Mouse (Mus musculus) forebrain, embryonic 13.5 days (tissue): ENCODE results near the gene Cnot6l. TPM values are rescaled to one million over a fixed set of nuclear protein-coding genes. Genes with fewer than 3 reads are reported as not detected.

Experiments used
- ATAC-seq: fragments of 200-750 bp; cut with Nextera tagmentation; 2 replicates; pipeline ENCODE4 v1.8.0; 2017
- H3K27ac ChIP-seq: fragments of 300-500 bp; sonication (generic); 2 replicates; pipeline ENCODE4 v1.5.1; 2015; ENCODE audit warnings: inconsistent platforms, mild to moderate bottlenecking, moderate library complexity
- H3K27me3 ChIP-seq: fragments of 300-500 bp; sonication (generic); 2 replicates; pipeline ENCODE4 v1.6.1; 2015; ENCODE audit warnings: mild to moderate bottlenecking, inconsistent platforms
- H3K36me3 ChIP-seq: fragments of 300-500 bp; sonication (generic); 2 replicates; pipeline ENCODE4 v1.6.1; 2015; ENCODE audit warnings: mild to moderate bottlenecking, inconsistent platforms; ENCODE audit not compliant: poor library complexity, severe bottlenecking
- H3K4me1 ChIP-seq: fragments of 300-500 bp; sonication (generic); 2 replicates; pipeline ENCODE4 v1.6.1; 2015; ENCODE audit warnings: inconsistent platforms
- H3K4me2 ChIP-seq: fragments of 300-500 bp; sonication (generic); 2 replicates; pipeline ENCODE4 v1.6.1; 2015; ENCODE audit warnings: inconsistent platforms, mild to moderate bottlenecking, moderate library complexity
- H3K4me3 ChIP-seq: fragments of 300-500 bp; sonication (generic); 2 replicates; pipeline ENCODE4 v1.5.1; 2015; ENCODE audit warnings: mild to moderate bottlenecking, inconsistent platforms
- H3K9ac ChIP-seq: fragments of 300-500 bp; sonication (generic); 2 replicates; pipeline ENCODE4 v1.6.1; 2015; ENCODE audit warnings: mild to moderate bottlenecking, inconsistent platforms
- H3K9me3 ChIP-seq: fragments of 300-500 bp; sonication (generic); replicated peaks from 2 replicates; pipeline ENCODE4 v1.6.1; 2016; ENCODE audit warnings: inconsistent platforms
- WGBS: fragments of 180-500 bp; shearing (Covaris S2); methylation state at CpG from one replicate; pipeline ENCODE4 v1.1.7; 2015; 5-methylcytosine and 5-hydroxymethylcytosine counted together
- polyA plus RNA-seq: library from polyadenylated mRNA; unstranded; fragments of >200 nt; fragmentation: Nextera tagmentation; extraction: Ambion mirVana; gene quantifications from 2 replicates; pipeline ENCODE4 v1.2.1, GENCODE M21; 2015

The Cnot6l gene
- polyA plus RNA-seq, 1 experiment from 2014 or later: 12.6 TPM

DNA sequence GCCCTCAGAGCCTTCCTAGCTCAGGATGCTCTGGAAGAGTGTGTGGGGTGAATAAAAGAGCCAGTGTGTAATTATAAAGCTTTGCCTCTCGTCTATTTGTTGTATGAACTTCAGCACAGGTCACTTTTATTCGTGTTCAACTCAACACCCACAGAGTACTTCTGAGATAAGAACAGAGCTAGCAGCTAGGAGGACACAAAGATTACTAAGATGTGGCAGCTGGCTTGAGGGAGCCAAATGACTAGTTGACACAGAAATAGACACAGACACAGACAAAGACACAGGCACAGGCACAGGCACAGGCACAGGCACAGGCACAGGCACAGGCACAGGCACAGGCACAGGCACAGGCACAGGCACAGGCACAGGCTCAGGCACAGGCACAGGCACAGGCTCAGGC is 20.0 kb upstream of the Cnot6l start:
- H3K4me1 ChIP-seq: no peaks in the 10 kb centered on the region
- no peak overlapping the region for H3K4me3 ChIP-seq
- WGBS: 51% methylated on average over 2 of the region's 2 CpGs
- no peak for ATAC-seq
- no peak overlapping the region for H3K9ac ChIP-seq
- no peak overlapping the region for H3K27ac ChIP-seq
- no peak overlapping the region for H3K4me2 ChIP-seq
- no peaks in the 10 kb centered on the region for H3K9me3 ChIP-seq
- no peaks in the 10 kb centered on the region for H3K36me3 ChIP-seq
- H3K27me3 ChIP-seq: no peaks in the 10 kb centered on the region

GRCm38 (mm10) chr5:96183211-96183610 is 19.2 kb upstream of the Cnot6l start:
- Histone ChIP-seq H3K4me1 (no peaks in the 10 kb centered on the region), H3K27me3 (no peaks in the 10 kb centered on the region), H3K9me3 (no peaks in the 10 kb centered on the region), H3K4me2 (no peak overlapping the region), H3K4me3 (no peak overlapping the region), H3K27ac (no peak overlapping the region), H3K36me3 (no peaks in the 10 kb centered on the region), H3K9ac (no peak overlapping the region)
- no peak for ATAC-seq
- 67% methylated on average over 2 of the region's 2 CpGs for WGBS

DNA sequence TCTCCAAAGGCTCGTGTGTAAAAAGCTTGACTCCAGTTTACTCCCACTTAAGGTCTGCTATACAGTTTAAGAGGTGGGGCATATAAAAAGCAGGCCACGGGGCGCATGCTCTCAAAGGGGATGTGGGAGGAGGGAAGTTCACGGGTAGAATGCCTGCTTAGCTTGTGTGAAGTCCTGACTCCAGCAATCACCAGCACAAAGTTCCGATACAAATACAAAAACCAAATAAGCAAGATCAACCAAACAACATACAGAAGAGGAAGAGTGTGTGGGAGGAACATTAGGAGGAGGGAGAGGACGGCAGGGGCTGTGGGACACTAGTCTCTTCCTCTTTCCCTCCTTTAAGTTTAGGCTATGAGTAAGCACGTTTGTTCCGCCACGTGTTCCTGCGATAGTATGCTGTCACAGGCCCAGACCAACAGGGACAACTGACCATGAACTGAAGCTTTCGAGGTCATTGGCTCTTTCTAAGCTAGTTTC is 12.9 kb upstream of the Cnot6l start:
- Histone ChIP-seq H3K9me3 (no peaks in the 10 kb centered on the region), H3K4me3 (no peak overlapping the region), H3K4me2 (no peak overlapping the region), H3K9ac (no peak overlapping the region), H3K27ac (no peak overlapping the region), H3K27me3 (no peaks in the 10 kb centered on the region), H3K4me1 (no peaks in the 10 kb centered on the region), H3K36me3 (no peaks in the 10 kb centered on the region)
- WGBS: 81% methylated on average over 11 of the region's 11 CpGs
- no peak for ATAC-seq

DNA sequence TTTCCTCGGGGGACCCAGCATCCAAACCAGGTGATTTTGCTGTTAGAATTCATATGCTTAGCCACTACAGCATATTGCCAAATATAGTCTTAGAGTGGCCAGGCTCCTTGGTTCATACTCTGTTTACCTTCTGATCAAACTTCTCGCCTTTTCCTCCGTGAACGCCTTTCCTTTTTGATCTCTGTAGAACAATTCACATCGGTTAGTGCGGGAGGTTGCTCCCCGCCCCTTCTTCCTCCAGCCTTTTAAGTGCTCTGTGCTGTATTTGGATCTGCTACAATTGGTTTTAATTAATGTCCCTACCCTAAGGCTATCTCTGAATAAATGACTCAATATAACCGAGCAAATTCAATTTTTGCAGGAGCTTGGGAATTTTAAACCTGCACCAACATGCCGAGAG is 12.2 kb upstream of the Cnot6l start:
- 55% methylated on average over 9 of the region's 9 CpGs for WGBS
- no peak for ATAC-seq

GRCm38 (mm10) chr5:96171765-96172164 is 7.8 kb upstream of the Cnot6l start:
- no peak for ATAC-seq
- H3K27me3 ChIP-seq: no peaks in the 10 kb centered on the region
- no peak overlapping the region for H3K27ac ChIP-seq
- H3K9me3 ChIP-seq: 0 out of 2 replicates have a peak, but pooled peaks cover 1% of the 10 kb centered on the region
- 92% methylated on average over 4 of the region's 4 CpGs for WGBS
- H3K4me1 ChIP-seq: no peaks in the 10 kb centered on the region
- H3K36me3 ChIP-seq: no peaks in the 10 kb centered on the region
- H3K4me3 ChIP-seq: no peak overlapping the region
- no peak overlapping the region for H3K4me2 ChIP-seq
- H3K9ac ChIP-seq: no peak overlapping the region

More for the DNA sequence above, 12.2 kb upstream of the Cnot6l start:
- H3K4me2 ChIP-seq: no peak overlapping the region
- H3K27me3 ChIP-seq: no peaks in the 10 kb centered on the region
- H3K4me1 ChIP-seq: no peaks in the 10 kb centered on the region
- no peak overlapping the region for H3K4me3 ChIP-seq
- no peaks in the 10 kb centered on the region for H3K36me3 ChIP-seq
- H3K27ac ChIP-seq: no peak overlapping the region
- H3K9ac ChIP-seq: no peak overlapping the region
- no peaks in the 10 kb centered on the region for H3K9me3 ChIP-seq

GRCm38 (mm10) chr5:96170443-96170842 is 6.5 kb upstream of the Cnot6l start:
- Histone ChIP-seq H3K9me3 (0 out of 2 replicates have a peak, but pooled peaks cover 6% of the 10 kb centered on the region), H3K27me3 (no peaks in the 10 kb centered on the region), H3K4me3 (no peak overlapping the region), H3K9ac (no peak overlapping the region), H3K27ac (no peak overlapping the region), H3K4me2 (no peak overlapping the region), H3K36me3 (no peaks in the 10 kb centered on the region), H3K4me1 (no peaks in the 10 kb centered on the region)
- no peak for ATAC-seq
- WGBS: 75% methylated on average over 3 of the region's 3 CpGs

DNA sequence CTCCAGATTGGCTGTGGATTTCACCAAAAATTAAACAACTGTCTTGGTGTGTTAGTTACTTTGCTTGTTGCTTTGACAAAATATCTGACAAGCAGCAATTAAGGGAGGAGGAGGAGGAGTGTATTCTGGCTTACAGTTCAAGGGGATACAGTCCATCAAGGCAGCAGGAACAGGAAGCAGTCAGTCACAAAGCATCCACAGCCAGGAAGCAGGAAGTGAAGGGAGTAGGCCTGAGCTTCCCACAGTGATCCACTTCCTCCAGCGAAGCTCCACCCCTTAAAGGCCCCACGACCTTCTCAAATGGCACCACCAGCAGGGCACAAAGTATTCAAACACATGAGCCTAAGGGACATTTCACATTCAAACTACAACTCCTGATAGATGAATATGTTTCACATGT is 2.8 kb upstream of the Cnot6l start:
- ATAC-seq: no peak
- Histone ChIP-seq H3K9me3 (0 out of 2 replicates have a peak, but pooled peaks cover 6% of the 10 kb centered on the region), H3K4me2 (no peak overlapping the region), H3K27ac (no peak overlapping the region), H3K4me3 (no peak overlapping the region), H3K4me1 (0 out of 2 replicates have a peak, but pooled peaks cover 5% of the 10 kb centered on the region), H3K9ac (no peak overlapping the region), H3K36me3 (no peaks in the 10 kb centered on the region), H3K27me3 (no peaks in the 10 kb centered on the region)
- 84% methylated on average over 2 of the region's 2 CpGs for WGBS

DNA sequence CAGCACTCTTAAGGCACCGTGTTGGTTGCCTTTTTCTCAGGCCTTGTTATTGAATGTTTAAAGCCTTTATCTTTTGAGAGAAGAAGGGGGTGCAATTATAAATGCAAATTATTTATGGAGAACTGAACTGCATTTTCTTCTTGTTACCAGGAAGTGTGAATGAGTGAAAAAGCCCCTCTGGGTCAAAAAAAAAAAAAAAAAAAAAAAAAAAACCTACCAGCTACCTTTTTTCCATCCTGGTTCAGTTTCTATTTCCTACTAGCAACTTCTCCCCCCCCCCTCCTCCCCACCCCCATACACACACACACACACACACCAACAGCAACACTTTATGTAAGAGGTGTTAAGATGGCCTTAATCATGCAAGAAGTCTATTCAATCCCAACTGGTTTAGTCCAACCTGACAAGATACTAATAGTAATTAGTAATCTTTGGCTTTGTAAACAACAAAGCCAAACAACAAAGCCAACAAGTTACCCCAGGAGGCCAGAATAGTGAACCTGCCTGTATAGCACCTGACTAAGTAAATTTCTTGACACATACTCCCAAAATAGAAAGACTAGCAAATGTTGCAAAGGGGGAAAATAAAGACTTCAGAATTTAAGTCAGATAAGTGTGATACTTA is 463 bp downstream of the Cnot6l start:
- ATAC-seq: no peak
- H3K4me1 ChIP-seq: peaks cover 17% of the 10 kb centered on the region
- H3K36me3 ChIP-seq: no peaks in the 10 kb centered on the region
- peak overlapping the region; percentile 77 for H3K4me2 ChIP-seq
- H3K27ac ChIP-seq: peak overlapping the region; percentile 99; the same call in 1 of the 2 replicates
- 0 out of 2 replicates have a peak, but pooled peaks cover 6% of the 10 kb centered on the region for H3K9me3 ChIP-seq
- peak overlapping the region; percentile 92 for H3K4me3 ChIP-seq
- no peaks in the 10 kb centered on the region for H3K27me3 ChIP-seq
- peak overlapping the region; percentile 98 for H3K9ac ChIP-seq
- WGBS: 0% methylated on average over 1 of the region's 1 CpGs

GRCm38 (mm10) chr5:96162399-96163331 is 1.3 kb downstream of the Cnot6l start:
- under 1% methylated on average over 56 of the region's 56 CpGs for WGBS
- no peaks in the 10 kb centered on the region for H3K36me3 ChIP-seq

GRCm38 (mm10) chr5:96161578-96162398 is 2.2 kb downstream of the Cnot6l start:
- Histone ChIP-seq H3K27ac (peak overlapping the region; percentile 99), H3K27me3 (no peaks in the 10 kb centered on the region), H3K4me1 (peaks cover 17% of the 10 kb centered on the region), H3K9me3 (0 out of 2 replicates have a peak, but pooled peaks cover 4% of the 10 kb centered on the region), H3K9ac (peak overlapping the region; percentile 98), H3K4me2 (peak overlapping the region; percentile 77), H3K36me3 (no peaks in the 10 kb centered on the region), H3K4me3 (peak overlapping the region; percentile 92)
- peak; percentile 62 for ATAC-seq
- under 1% methylated on average over 73 of the region's 114 CpGs for WGBS

More at GRCm38 (mm10) chr5:96162399-96163331, 1.3 kb downstream of the Cnot6l start:
- Histone ChIP-seq H3K9me3 (0 out of 2 replicates have a peak, but pooled peaks cover 6% of the 10 kb centered on the region), H3K4me3 (peak overlapping the region; percentile 92), H3K27me3 (no peaks in the 10 kb centered on the region), H3K4me2 (peak overlapping the region; percentile 77), H3K27ac (peak overlapping the region; percentile 99), H3K4me1 (peaks cover 17% of the 10 kb centered on the region), H3K9ac (peak overlapping the region; percentile 98)
- peak; percentile 89 for ATAC-seq

DNA sequence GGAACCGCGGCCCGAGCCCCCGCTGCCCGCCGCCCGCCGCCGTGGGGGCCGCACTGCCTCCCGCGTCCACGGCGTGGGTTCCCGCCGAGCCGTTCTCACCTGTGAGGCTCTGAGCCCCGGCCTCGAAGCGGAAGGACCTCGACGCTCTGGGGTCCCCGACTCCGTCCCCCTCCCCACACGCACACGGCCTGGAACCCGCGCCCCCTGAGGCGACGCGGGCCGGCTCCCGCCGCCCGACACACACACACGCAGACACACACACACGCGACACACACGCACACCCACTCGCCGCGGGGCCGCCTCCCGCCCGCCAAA is 2.8 kb downstream of the Cnot6l start:
- Histone ChIP-seq H3K27me3 (no peaks in the 10 kb centered on the region), H3K4me3 (peak overlapping the region; percentile 92), H3K9me3 (no peaks in the 10 kb centered on the region), H3K36me3 (no peaks in the 10 kb centered on the region), H3K4me2 (peak overlapping the region; percentile 77), H3K9ac (peak overlapping the region; percentile 98), H3K4me1 (peaks cover 17% of the 10 kb centered on the region), H3K27ac (peak overlapping the region; percentile 99)
- 0% methylated on average over 7 of the region's 45 CpGs for WGBS
- ATAC-seq: no peak; the same call in 1 of the 2 replicates
